Mouse (Mus musculus) sigmoid colon, adult 10 weeks (tissue): Measurements from ENCODE around the gene Agtpbp1. TPM values are rescaled to one million over a fixed set of nuclear protein-coding genes. Genes with fewer than 3 reads are reported as not detected.

Experiments
- polyA plus RNA-seq: library from polyadenylated mRNA; stranded (reverse); fragments of 350-450 nt; fragmentation: Illumina TruSeq; extraction: RNeasy Lipid Tissue Mini Kit (QIAGEN cat#74804); gene quantifications from one replicate; pipeline ENCODE4 v1.2.3, GENCODE M21; 2014; ENCODE audit warnings: low read depth, low replicate concordance

Agtpbp1 gene
- polyA plus RNA-seq, result 20.2 TPM

DNA sequence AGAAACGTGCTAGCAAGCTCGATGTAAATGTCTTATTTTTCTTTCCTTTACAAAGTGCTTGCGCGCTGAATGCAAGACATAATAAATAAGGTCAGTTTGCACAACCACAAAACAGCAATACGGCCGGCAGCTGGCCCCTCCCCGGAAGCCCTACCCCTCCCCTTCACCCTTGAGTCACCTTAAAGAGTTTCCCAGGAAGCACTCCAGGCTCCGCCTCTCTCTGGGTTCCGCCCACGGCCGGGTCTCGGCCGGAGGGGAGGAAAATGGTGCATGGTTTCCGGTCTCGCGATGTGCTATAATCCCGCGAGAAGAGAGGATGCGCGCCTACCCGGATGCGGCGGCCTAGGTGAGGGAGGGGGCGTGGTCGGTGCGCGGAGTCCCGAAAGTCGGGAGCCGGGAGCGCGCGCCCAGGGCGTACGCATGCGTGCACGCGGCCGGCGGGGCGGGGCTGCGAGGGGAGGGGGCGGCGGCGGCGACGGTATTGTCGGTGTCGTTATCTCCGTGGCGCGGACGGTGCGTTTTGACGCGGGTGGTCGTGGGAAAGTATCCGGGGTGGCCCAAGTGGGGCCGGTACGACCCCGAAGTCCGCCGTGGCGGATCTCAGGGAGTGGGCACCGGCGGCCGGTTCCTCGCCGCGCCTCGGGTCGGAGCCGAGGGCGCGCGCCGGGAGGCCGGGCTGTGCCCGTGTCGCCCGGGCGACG, at the start of gene Agtpbp1, which contains the start of gene Naa35:
TSS of gene Agtpbp1 (minus strand) at position 281 of the 701 bp plus-strand sequence.
TSS of gene Naa35 (plus strand) at position 313 of the 701 bp plus-strand sequence.

Other genes starting within 250 kb of the Agtpbp1 start
- 252 TPM for gene Naa35, start within 50 bp of the Agtpbp1 start, polyA plus RNA-seq
- 555 TPM for gene Golm1, start 90.6 kb upstream of the Agtpbp1 start, polyA plus RNA-seq
- gene 4921517D22Rik, start 108.9 kb upstream of the Agtpbp1 start, polyA plus RNA-seq, result not detected
- gene Spata31d1a, start 125.1 kb upstream of the Agtpbp1 start, polyA plus RNA-seq, result not detected
- gene Spata31d1b, start 127.1 kb upstream of the Agtpbp1 start, polyA plus RNA-seq, result not detected
- not detected for gene Spata31d1d, start 146.5 kb upstream of the Agtpbp1 start, polyA plus RNA-seq
- not detected for gene 1700014D04Rik, start 161.5 kb upstream of the Agtpbp1 start, polyA plus RNA-seq
- gene Isca1, start 184.6 kb upstream of the Agtpbp1 start, polyA plus RNA-seq, result 101 TPM
- not detected for gene Gm49354, start 197.0 kb upstream of the Agtpbp1 start, polyA plus RNA-seq
- 295 TPM for gene Tut7, start 237.9 kb upstream of the Agtpbp1 start, polyA plus RNA-seq